Mouse (Mus musculus) lung, embryonic 14.5 days (tissue): ENCODE measurements around the gene Gpha2. TPM values are rescaled to one million over a fixed set of nuclear protein-coding genes. Genes with fewer than 3 reads are reported as not detected.

Experiments used
- ATAC-seq: fragments of 200-750 bp; cut with Nextera tagmentation; 2 replicates; pipeline ENCODE4 v1.8.0; 2017; ENCODE audit warnings: mild to moderate bottlenecking, moderate TSS enrichment, moderate library complexity; ENCODE audit not compliant: insufficient read depth
- DNase-seq: peaks from one replicate; pipeline ENCODE4 v3.0.0-alpha.2; 2015
- H3K27ac ChIP-seq: fragments of 300-500 bp; sonication (generic); 2 replicates; pipeline ENCODE4 v1.5.1; 2014; ENCODE audit warnings: low read depth, mild to moderate bottlenecking, moderate library complexity
- H3K27me3 ChIP-seq: fragments of 300-500 bp; sonication (generic); 2 replicates; pipeline ENCODE4 v1.6.1; 2014; ENCODE audit warnings: low read length, control low read depth; ENCODE audit not compliant: insufficient read depth
- H3K36me3 ChIP-seq: fragments of 300-500 bp; sonication (generic); 2 replicates; pipeline ENCODE4 v1.6.1; 2014; ENCODE audit warnings: control low read depth; ENCODE audit not compliant: insufficient read depth
- H3K4me1 ChIP-seq: fragments of 300-500 bp; sonication (generic); 2 replicates; pipeline ENCODE4 v1.6.1; 2014; ENCODE audit warnings: antibody characterized with exemption, control low read depth; ENCODE audit not compliant: insufficient read depth
- H3K4me2 ChIP-seq: fragments of 300-500 bp; sonication (generic); 2 replicates; pipeline ENCODE4 v1.6.1; 2014; ENCODE audit warnings: mild to moderate bottlenecking
- H3K4me3 ChIP-seq: fragments of 300-500 bp; sonication (generic); 2 replicates; pipeline ENCODE4 v1.5.1; 2014; ENCODE audit warnings: low read depth, low read length
- H3K9ac ChIP-seq: fragments of 300-500 bp; sonication (generic); 2 replicates; pipeline ENCODE4 v1.6.1; 2014
- H3K9me3 ChIP-seq: fragments of 300-500 bp; sonication (generic); 2 replicates; pipeline ENCODE4 v1.6.1; 2016; ENCODE audit warnings: low read depth, low read length, control low read depth
- CTCF ChIP-seq: IDR thresholded peaks from 2 replicates; pipeline ENCODE4 v1.5.1; 2016; ENCODE audit warnings: antibody characterized with exemption, low read depth
- WGBS: fragments of 180-500 bp; shearing (Covaris S2); extraction: QIAGEN DNeasy Blood & Tissue Kit; methylation state at CpG from one replicate; pipeline ENCODE4 v1.1.7; 2014; 5-methylcytosine and 5-hydroxymethylcytosine counted together
- polyA plus RNA-seq: library from polyadenylated mRNA; unstranded; fragments of >200 nt; fragmentation: Nextera tagmentation; extraction: Ambion mirVana; gene quantifications from 2 replicates; pipeline ENCODE4 v1.2.1, GENCODE M21; 2014

Gpha2 gene
- polyA plus RNA-seq = 0.54 and 0.78 TPM in 2 replicates

DNA sequence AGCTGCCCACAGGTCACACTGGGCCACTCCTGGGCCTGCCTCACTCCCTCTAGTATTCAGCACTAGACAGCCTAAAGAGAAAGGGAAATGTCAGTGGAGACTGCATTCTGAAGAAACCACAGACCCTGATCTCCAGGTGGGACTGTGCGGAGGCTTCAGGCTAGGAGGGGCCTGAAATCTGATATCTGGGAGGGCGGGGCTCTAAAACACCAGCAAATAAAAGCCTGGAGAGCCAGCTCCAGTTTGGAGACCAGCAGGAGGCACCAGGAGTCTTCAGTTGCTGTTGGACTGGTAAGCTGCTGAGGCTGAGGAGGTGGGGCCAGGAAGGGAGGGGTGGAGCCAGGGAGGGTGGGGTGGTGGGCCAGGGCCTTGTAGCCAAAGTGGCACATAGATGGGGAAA is at the start of gene Gpha2:
Gpha2 (plus strand) TSS at position 246 of the 400 bp plus-strand sequence.
- Histone ChIP-seq H3K27me3 (no peaks in the 10 kb centered on the region), H3K4me3 (no peak within 1 kb of the TSS), H3K9ac (no peak within 1 kb of the TSS), H3K27ac (no peak within 1 kb of the TSS), H3K4me2 (no peak within 1 kb of the TSS), H3K4me1 (no peaks in the 10 kb centered on the region), H3K36me3 (peaks cover 32% of the 10 kb centered on the region; the same call in 1 of the 2 replicates), H3K9me3 (no peaks in the 10 kb centered on the region)
- peak; percentile 41; the same call in 1 of the 2 replicates for ATAC-seq
- TF ChIP-seq CTCF = peak; percentile 16; the same call in 1 of the 2 replicates
- peak; percentile 52 for DNase-seq
- WGBS = 18% methylated on average over 2 of the region's 2 CpGs

GRCm38 (mm10) chr19:6178775-6179174 is 47.4 kb upstream of the Gpha2 start:
- Histone ChIP-seq H3K27me3 (no peaks in the 10 kb centered on the region), H3K9me3 (no peaks in the 10 kb centered on the region), H3K27ac (no peak overlapping the region), H3K9ac (no peak overlapping the region), H3K36me3 (no peaks in the 10 kb centered on the region), H3K4me1 (no peaks in the 10 kb centered on the region), H3K4me2 (no peak overlapping the region), H3K4me3 (no peak overlapping the region)
- 88% methylated on average over 6 of the region's 6 CpGs for WGBS
- no peak for ATAC-seq
- DNase-seq = no peak
- TF ChIP-seq CTCF = no peak

GRCm38 (mm10) chr19:6181629-6182028 is 44.6 kb upstream of the Gpha2 start:
- WGBS = 10% methylated on average over 5 of the region's 5 CpGs
- ATAC-seq = no peak
- Histone ChIP-seq H3K9me3 (no peaks in the 10 kb centered on the region), H3K36me3 (no peaks in the 10 kb centered on the region), H3K27ac (no peak overlapping the region), H3K9ac (no peak overlapping the region), H3K4me3 (no peak overlapping the region), H3K4me1 (no peaks in the 10 kb centered on the region), H3K4me2 (no peak overlapping the region), H3K27me3 (no peaks in the 10 kb centered on the region)
- peak; percentile 78 for DNase-seq
- TF ChIP-seq CTCF = no peak

GRCm38 (mm10) chr19:6182534-6182933 is 43.6 kb upstream of the Gpha2 start:
- Histone ChIP-seq H3K36me3 (no peaks in the 10 kb centered on the region), H3K9ac (no peak overlapping the region), H3K27ac (no peak overlapping the region), H3K9me3 (no peaks in the 10 kb centered on the region), H3K4me2 (no peak overlapping the region), H3K4me1 (no peaks in the 10 kb centered on the region), H3K27me3 (no peaks in the 10 kb centered on the region), H3K4me3 (no peak overlapping the region)
- WGBS = 26% methylated on average over 3 of the region's 3 CpGs
- ATAC-seq (no peak), DNase-seq (no peak)
- TF ChIP-seq CTCF = no peak

DNA sequence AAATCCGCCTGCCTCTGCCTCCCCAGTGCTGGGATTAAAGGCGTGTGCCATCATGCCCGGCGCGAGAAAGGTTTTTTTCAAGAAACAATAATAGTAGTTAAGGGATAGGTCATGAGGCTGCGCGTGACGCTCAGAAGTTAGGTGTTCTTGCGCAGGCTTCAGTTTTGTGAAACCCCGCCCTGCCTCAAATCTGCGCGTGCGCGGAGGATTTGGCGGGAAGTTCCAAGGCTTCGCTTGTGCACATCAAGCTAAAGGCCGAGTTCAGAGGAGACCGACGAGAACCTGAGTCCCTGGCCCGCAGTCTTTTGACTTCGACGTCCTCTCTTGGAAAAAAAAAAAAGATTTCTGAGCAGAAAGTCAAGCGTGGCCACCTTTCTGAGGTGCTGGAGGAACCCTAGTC is 42.0 kb upstream of the Gpha2 start, which contains the start of gene Majin:
Majin (plus strand) TSS at position 258 of the 400 bp plus-strand sequence.
- no peaks in the 10 kb centered on the region for H3K27me3 ChIP-seq
- no peaks in the 10 kb centered on the region for H3K9me3 ChIP-seq
- TF ChIP-seq CTCF = no peak
- no peaks in the 10 kb centered on the region for H3K36me3 ChIP-seq
- no peak for ATAC-seq
- no peak within 1 kb of the TSS for H3K4me2 ChIP-seq
- WGBS = 80% methylated on average over 23 of the region's 23 CpGs
- no peaks in the 10 kb centered on the region for H3K4me1 ChIP-seq
- no peak within 1 kb of the TSS for H3K4me3 ChIP-seq
- H3K27ac ChIP-seq = no peak within 1 kb of the TSS
- no peak within 1 kb of the TSS for H3K9ac ChIP-seq
- no peak for DNase-seq

GRCm38 (mm10) chr19:6204265-6204664 is 21.9 kb upstream of the Gpha2 start:
- no peaks in the 10 kb centered on the region for H3K9me3 ChIP-seq
- TF ChIP-seq CTCF = no peak
- H3K4me3 ChIP-seq = no peak overlapping the region
- no peak for ATAC-seq
- no peak overlapping the region for H3K4me2 ChIP-seq
- no peaks in the 10 kb centered on the region for H3K27me3 ChIP-seq
- DNase-seq = no peak
- H3K4me1 ChIP-seq = no peaks in the 10 kb centered on the region
- H3K27ac ChIP-seq = no peak overlapping the region
- no peaks in the 10 kb centered on the region for H3K36me3 ChIP-seq
- H3K9ac ChIP-seq = no peak overlapping the region
- 72% methylated on average over 2 of the region's 2 CpGs for WGBS

DNA sequence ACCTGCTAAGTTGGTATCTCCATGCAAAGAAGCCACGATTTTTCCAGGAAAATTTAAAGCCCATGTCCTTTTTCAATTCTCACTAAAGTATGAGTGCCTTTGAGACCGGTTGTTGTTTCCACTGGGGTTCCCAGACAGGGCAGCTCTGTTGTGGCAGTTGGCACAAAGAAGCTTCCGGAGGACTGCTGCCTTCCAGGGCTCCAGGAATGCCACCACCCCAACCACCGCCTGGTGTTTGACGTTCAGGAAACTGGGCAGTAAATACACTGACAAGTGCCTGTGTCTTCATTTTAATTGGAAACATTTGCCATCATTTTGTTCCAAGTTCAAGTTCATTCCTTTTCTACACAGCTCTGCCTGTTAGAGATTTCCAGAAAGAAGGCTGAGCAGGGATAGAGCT is 19.5 kb upstream of the Gpha2 start:
- ATAC-seq = no peak
- 65% methylated on average over 5 of the region's 5 CpGs for WGBS
- no peak overlapping the region for H3K4me3 ChIP-seq
- no peaks in the 10 kb centered on the region for H3K27me3 ChIP-seq
- no peak overlapping the region for H3K4me2 ChIP-seq
- no peak overlapping the region for H3K27ac ChIP-seq
- H3K9me3 ChIP-seq = no peaks in the 10 kb centered on the region
- H3K9ac ChIP-seq = no peak overlapping the region
- H3K36me3 ChIP-seq = no peaks in the 10 kb centered on the region
- no peak for DNase-seq
- no peaks in the 10 kb centered on the region for H3K4me1 ChIP-seq
- TF ChIP-seq CTCF = no peak
